Mouse (Mus musculus) embryonic facial prominence, embryonic 11.5 days (tissue): Measurements from ENCODE around the gene Mcm5. TPM values are rescaled to one million over a fixed set of nuclear protein-coding genes. Genes with fewer than 3 reads are reported as not detected.

Experiments
- ATAC-seq: fragments of 200-750 bp; cut with Nextera tagmentation; replicated peaks from 2 replicates; pipeline ENCODE4 v1.8.0; 2017; ENCODE audit warnings: low read depth; ENCODE audit not compliant: insufficient number of reproducible peaks, low FRiP score, low TSS enrichment
- DNase-seq: peaks from one replicate; pipeline ENCODE4 v3.0.0-alpha.2; 2015; ENCODE audit warnings: low spot score
- H3K27ac ChIP-seq: fragments of 300-500 bp; sonication (generic); replicated peaks from 2 replicates; pipeline ENCODE4 v1.5.1; 2014; ENCODE audit warnings: mild to moderate bottlenecking, low read depth, low read length, control low read depth
- H3K27me3 ChIP-seq: fragments of 300-500 bp; sonication (generic); 2 replicates; pipeline ENCODE4 v1.6.1; 2014; ENCODE audit warnings: mild to moderate bottlenecking, low read length, moderate library complexity, mixed read lengths; ENCODE audit not compliant: control insufficient read depth, insufficient read depth
- H3K36me3 ChIP-seq: fragments of 300-500 bp; sonication (generic); replicated peaks from 2 replicates; pipeline ENCODE4 v1.6.1; 2014; ENCODE audit warnings: low read depth, mild to moderate bottlenecking, low read length, moderate library complexity, mixed read lengths; ENCODE audit not compliant: control insufficient read depth, insufficient read depth
- H3K4me1 ChIP-seq: fragments of 300-500 bp; sonication (generic); 2 replicates; pipeline ENCODE4 v1.6.1; 2014; ENCODE audit warnings: low read length, mixed read lengths; ENCODE audit not compliant: control insufficient read depth, insufficient read depth
- H3K4me2 ChIP-seq: fragments of 300-500 bp; sonication (generic); 2 replicates; pipeline ENCODE4 v1.6.1; 2014; ENCODE audit warnings: low read depth, mild to moderate bottlenecking, control low read depth, low read length, moderate library complexity
- H3K4me3 ChIP-seq: fragments of 300-500 bp; sonication (generic); 2 replicates; pipeline ENCODE4 v1.5.1; 2014; ENCODE audit warnings: low read depth, low read length, control low read depth
- H3K9ac ChIP-seq: fragments of 300-500 bp; sonication (generic); replicated peaks from 2 replicates; pipeline ENCODE4 v1.6.1; 2014; ENCODE audit warnings: mild to moderate bottlenecking, control low read depth, low read length
- H3K9me3 ChIP-seq: fragments of 300-500 bp; sonication (generic); replicated peaks from 2 replicates; pipeline ENCODE4 v1.6.1; 2016; ENCODE audit warnings: mild to moderate bottlenecking, low read length, inconsistent platforms, mixed read lengths; ENCODE audit not compliant: control insufficient read depth
- WGBS: fragments of 180-500 bp; shearing (Covaris S2); extraction: QIAGEN DNeasy Blood & Tissue Kit; methylation state at CpG from one replicate; pipeline ENCODE4 v1.1.7; 2014; 5-methylcytosine and 5-hydroxymethylcytosine counted together
- polyA plus RNA-seq: library from polyadenylated mRNA; unstranded; fragments of >200 nt; fragmentation: Nextera tagmentation; extraction: Ambion mirVana; gene quantifications from 2 replicates; pipeline ENCODE4 v1.2.1, GENCODE M21; 2014

Mcm5 gene
- polyA plus RNA-seq = 226 and 240 TPM in 2 replicates

- Histone ChIP-seq H3K27me3 (no peaks in the 10 kb centered on the region), H3K27ac (peak within 1 kb of the TSS; percentile 66), H3K4me3 (peak within 1 kb of the TSS; percentile 92), H3K4me1 (no peaks in the 10 kb centered on the region), H3K36me3 (peaks cover 13% of the 10 kb centered on the region), H3K9ac (peak within 1 kb of the TSS; percentile 87), H3K4me2 (peak within 1 kb of the TSS; percentile 89), H3K9me3 (no peaks in the 10 kb centered on the region)
- WGBS = under 1% methylated on average over 59 of the region's 59 CpGs
- ATAC-seq (peak; percentile 96), DNase-seq (peak; percentile 100)
Observed at GRCm38 (mm10) chr8:75109236-75109967, at the start of gene Mcm5. Gene Mcm5 (plus strand): TSS chr8:75109569.

GRCm38 (mm10) chr8:75060022-75060421, 49.3 kb upstream of the Mcm5 start:
- no peak for DNase-seq
- Histone ChIP-seq H3K9me3 (no peaks in the 10 kb centered on the region), H3K4me1 (no peaks in the 10 kb centered on the region), H3K4me2 (no peak overlapping the region), H3K9ac (no peak overlapping the region), H3K4me3 (no peak overlapping the region), H3K27me3 (no peaks in the 10 kb centered on the region), H3K36me3 (no peaks in the 10 kb centered on the region), H3K27ac (no peak overlapping the region)
- 81% methylated on average over 6 of the region's 6 CpGs for WGBS
- no peak for ATAC-seq

- H3K4me2 ChIP-seq = no peak overlapping the region
- H3K27me3 ChIP-seq = no peaks in the 10 kb centered on the region
- no peak overlapping the region for H3K27ac ChIP-seq
- H3K36me3 ChIP-seq = no peaks in the 10 kb centered on the region
- no peak for DNase-seq
- H3K4me1 ChIP-seq = no peaks in the 10 kb centered on the region
- H3K9ac ChIP-seq = no peak overlapping the region
- no peaks in the 10 kb centered on the region for H3K9me3 ChIP-seq
- ATAC-seq = no peak
- no peak overlapping the region for H3K4me3 ChIP-seq
- WGBS = 72% methylated on average over 2 of the region's 2 CpGs
Observed at GRCm38 (mm10) chr8:75060815-75061214, 48.6 kb upstream of the Mcm5 start.

GRCm38 (mm10) chr8:75063290-75063689, 46.1 kb upstream of the Mcm5 start:
- Histone ChIP-seq H3K36me3 (no peaks in the 10 kb centered on the region), H3K4me2 (no peak overlapping the region), H3K27me3 (no peaks in the 10 kb centered on the region), H3K4me1 (no peaks in the 10 kb centered on the region), H3K9ac (no peak overlapping the region), H3K4me3 (no peak overlapping the region), H3K9me3 (no peaks in the 10 kb centered on the region), H3K27ac (no peak overlapping the region)
- 69% methylated on average over 3 of the region's 3 CpGs for WGBS
- ATAC-seq (no peak), DNase-seq (no peak)

DNA sequence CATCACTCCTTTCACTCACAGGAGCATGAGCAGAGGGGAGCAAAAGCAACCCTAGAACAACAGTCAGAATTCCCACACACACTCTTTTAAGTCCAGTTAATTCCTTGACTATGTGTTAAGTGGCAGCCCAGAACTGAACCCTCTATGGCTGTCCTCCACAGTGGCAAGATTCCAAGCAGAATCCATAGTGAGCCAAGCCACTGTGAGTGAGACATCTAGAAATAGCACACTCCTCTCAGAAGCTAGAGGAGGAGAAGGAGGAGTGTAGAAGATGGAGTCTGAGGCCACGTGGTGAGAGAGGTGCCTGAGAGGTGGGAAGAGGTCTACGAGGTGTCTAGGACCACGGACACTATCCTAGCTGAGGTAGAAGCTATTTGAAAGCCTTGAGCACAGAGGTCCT, 44.6 kb upstream of the Mcm5 start:
- Histone ChIP-seq H3K36me3 (no peaks in the 10 kb centered on the region), H3K9me3 (no peaks in the 10 kb centered on the region), H3K27ac (no peak overlapping the region), H3K4me1 (no peaks in the 10 kb centered on the region), H3K4me2 (no peak overlapping the region), H3K9ac (no peak overlapping the region), H3K27me3 (no peaks in the 10 kb centered on the region), H3K4me3 (no peak overlapping the region)
- DNase-seq = no peak
- 81% methylated on average over 3 of the region's 3 CpGs for WGBS
- ATAC-seq = no peak

DNA sequence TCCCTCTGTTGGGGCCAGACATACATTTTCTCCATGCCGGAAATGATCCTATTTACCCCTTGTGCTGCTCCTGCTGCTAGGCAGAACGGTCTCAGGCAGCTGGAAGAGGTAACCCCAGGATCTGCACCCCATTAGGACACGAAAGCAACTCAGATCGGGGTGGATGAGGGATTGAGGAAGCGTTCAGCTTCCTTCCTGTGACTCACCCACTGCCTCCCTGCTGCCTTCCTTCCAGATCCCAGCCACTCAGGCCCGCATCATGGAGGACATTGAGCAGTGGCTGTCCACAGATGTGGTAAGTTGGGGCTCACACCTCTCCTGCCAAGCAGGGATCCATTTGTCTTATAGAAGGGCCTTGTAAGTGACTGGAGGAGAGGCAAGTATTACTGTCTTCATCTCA, 42.1 kb upstream of the Mcm5 start:
- no peak overlapping the region for H3K4me2 ChIP-seq
- no peak overlapping the region for H3K27ac ChIP-seq
- ATAC-seq = no peak
- DNase-seq = no peak
- WGBS = 77% methylated on average over 6 of the region's 6 CpGs
- H3K9ac ChIP-seq = no peak overlapping the region
- H3K4me3 ChIP-seq = no peak overlapping the region
- H3K4me1 ChIP-seq = no peaks in the 10 kb centered on the region
- no peaks in the 10 kb centered on the region for H3K27me3 ChIP-seq
- no peaks in the 10 kb centered on the region for H3K36me3 ChIP-seq
- no peaks in the 10 kb centered on the region for H3K9me3 ChIP-seq

- no peak for ATAC-seq
- Histone ChIP-seq H3K9me3 (no peaks in the 10 kb centered on the region), H3K36me3 (no peaks in the 10 kb centered on the region), H3K4me3 (no peak overlapping the region), H3K27ac (no peak overlapping the region), H3K27me3 (no peaks in the 10 kb centered on the region), H3K9ac (no peak overlapping the region), H3K4me1 (no peaks in the 10 kb centered on the region), H3K4me2 (no peak overlapping the region)
- no peak for DNase-seq
- 86% methylated on average over 1 of the region's 1 CpGs for WGBS
Observed at GRCm38 (mm10) chr8:75070297-75070696, 39.1 kb upstream of the Mcm5 start.

DNA sequence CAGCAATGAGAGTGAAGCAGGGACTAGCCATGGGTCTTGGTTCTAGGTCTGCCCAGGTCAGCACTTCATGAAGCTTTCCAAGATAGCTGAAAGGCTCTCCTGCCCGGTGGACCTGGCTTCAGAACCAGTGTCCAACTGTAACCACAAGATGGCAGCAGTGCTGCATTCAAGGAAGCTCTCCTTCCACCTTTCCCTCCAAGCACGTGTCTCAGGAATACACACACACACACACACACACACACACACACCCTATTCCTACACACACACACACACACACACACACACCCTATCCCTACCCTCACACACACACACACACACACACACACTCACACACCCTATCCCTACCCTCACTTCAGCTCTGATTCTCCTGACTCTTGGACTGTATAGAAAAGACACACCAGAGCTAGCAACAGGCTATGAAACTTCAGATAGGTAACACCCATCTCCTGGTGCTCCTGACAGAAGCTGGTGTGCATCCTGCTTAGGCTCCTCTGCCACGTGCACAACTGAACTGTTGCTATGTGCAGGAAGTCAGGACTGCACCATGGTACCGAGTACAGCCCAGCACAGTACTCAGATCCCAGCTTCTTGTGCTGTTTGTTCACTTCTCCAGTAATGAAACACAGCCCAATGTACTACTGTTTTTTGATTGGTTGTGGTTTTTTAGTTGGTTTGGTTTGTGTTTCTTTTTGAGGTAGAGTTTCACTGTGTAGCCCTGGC, 37.6 kb upstream of the Mcm5 start:
- ATAC-seq (peak; percentile 78), DNase-seq (peak; percentile 88)
- H3K9ac ChIP-seq = no peak overlapping the region
- H3K27ac ChIP-seq = no peak overlapping the region
- no peak overlapping the region for H3K4me3 ChIP-seq
- H3K9me3 ChIP-seq = no peaks in the 10 kb centered on the region
- no peak overlapping the region for H3K4me2 ChIP-seq
- H3K27me3 ChIP-seq = no peaks in the 10 kb centered on the region
- 24% methylated on average over 4 of the region's 4 CpGs for WGBS
- no peaks in the 10 kb centered on the region for H3K4me1 ChIP-seq
- no peaks in the 10 kb centered on the region for H3K36me3 ChIP-seq
